Mouse (Mus musculus) liver, adult 2 months (tissue): Measurements from ENCODE around the gene Limk2.

Experiments used
- CTCF ChIP-seq: fragments of 200-500 bp; IDR thresholded peaks from 2 replicates; pipeline ENCODE4 v1.5.1; 2011; ENCODE audit warnings: low read depth, low read length, control low read depth
- POLR2A ChIP-seq: fragments of 200-500 bp; IDR thresholded peaks from 2 replicates; pipeline ENCODE4 v1.6.1; 2011; ENCODE audit warnings: low read length, control low read depth; ENCODE audit not compliant: insufficient read depth; ENCODE audit errors: extremely low read depth

- TF ChIP-seq CTCF: no peak
- no peak for TF ChIP-seq POLR2A
These were observed 60.2 kb downstream of the Limk2 start for GRCm38 (mm10) chr11:3348576-3349342.
